Mouse (Mus musculus) c-Kit-positive CD71-negative TER-119-negative erythroid progenitor cells, embryonic 14.5 days (primary cell): ENCODE data around the gene Teddm2.
A peak's percentile ranks its signal among the peaks of the same experiment; 100 is the strongest.

Experiments used
- DNase-seq: peaks from one replicate; pipeline ENCODE4 v3.0.0-alpha.2; 2013; ENCODE audit warnings: low read depth

The Teddm2 gene

DNA sequence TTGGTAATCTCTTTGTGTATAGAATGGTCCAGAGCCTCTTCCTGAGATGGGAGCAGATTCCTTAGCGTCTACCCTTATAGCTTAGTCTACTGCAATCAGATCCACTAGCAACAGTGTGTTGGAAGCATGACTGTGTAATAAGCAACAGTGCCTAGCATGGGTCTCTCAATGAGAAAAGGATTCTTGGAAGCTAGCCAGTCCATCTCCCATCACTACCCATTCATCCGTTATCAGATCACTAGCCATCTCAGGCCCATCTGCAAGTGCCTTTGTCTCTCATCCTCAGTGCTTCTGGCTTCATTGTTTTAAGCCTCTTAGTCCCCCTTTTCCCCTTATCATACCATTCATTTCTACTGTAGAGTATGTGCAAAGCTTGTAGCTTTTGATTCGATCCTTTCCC, 79.8 kb downstream of the Teddm2 start:
- no peak for DNase-seq

DNA sequence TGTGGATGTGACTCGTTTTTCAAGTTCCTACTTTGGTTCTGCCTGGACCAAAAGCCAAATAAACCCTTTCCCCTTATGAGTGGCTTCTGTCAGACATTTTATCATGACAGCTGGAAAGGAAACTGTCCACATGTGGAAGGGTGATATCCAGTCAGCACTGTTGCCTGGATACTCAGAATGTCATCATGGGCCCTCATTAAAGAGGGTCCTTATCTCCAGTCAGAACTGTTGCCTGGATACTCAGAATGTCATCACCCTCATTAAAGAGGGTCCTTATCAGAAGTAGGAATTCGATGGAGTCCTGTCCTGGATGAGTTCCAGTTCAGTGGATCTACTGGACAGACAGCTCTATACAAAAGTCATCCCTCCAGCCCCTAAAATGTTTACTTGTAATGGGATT, 85.8 kb downstream of the Teddm2 start:
- no peak for DNase-seq

DNA sequence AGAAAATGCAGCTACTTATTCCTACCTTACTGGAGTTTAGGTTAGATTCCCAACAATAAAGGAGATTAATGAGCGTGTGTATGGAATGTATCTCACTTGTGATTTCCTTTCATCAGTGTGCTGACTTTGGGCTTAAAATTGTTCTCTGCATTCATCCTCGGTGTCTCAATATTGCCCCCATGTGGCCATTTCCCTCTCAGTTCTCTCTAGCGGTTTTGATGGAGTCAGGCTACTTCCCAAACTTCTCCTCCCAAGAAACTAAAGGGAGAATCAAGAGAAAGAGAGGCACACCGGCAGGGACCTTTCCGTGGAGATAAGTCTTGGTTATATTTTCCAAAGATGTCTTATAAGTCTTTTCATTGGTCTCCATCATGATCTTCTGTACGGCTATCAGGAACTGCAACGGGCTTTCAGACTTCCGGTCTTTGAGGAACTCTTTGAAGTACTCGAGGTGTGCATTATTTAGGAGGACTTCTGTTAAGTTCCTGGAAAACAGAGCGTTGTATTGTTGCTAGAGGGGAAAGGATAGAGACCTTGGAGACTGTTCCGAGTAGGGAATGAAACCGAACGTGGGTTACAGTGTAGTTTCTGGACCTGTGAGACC, 92.5 kb downstream of the Teddm2 start:
- DNase-seq: peak; percentile 53

DNA sequence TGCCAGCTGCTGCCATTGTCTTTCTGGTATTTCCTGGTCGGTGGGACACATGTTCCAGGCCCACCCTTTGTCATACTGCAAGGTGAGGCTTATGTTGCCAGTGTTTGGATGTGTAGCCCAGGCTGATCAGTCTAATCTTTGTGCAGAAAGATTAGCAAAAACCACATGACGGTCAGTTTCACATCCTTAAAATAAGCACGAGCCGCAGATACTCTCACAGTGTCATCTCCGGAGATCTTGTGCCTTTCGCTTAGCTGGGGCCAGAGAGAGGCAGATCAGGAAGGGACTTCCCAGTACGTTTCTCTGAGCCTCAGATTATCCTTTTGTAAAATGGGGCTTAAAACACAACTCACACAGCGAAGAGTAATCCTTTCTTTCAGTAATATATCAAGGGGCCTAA, 96.5 kb downstream of the Teddm2 start:
- DNase-seq: no peak

DNA sequence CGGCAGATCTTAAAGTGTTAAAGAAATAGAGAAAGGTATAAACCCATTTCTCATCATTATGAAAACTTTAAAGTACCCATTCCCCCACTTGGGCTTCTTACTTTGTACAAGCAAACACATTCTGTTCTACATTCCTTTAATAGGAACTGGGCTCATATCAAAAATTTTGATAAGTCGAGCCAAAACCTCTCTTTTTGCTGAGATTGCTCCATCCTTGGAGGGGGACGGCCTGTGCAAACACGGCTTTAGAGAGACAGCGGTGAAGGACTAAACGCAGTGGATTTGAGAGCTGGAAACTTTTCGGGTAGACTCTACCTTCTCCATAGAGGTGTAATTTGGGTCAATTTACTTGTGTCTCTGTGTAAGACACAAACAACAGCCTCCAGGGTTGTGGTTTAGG, 97.3 kb downstream of the Teddm2 start:
- DNase-seq: no peak
